Mouse (Mus musculus) natural killer cell, adult 2 months (primary cell): ENCODE measurements around the gene Olfr97.

ENCODE experiments used
- DNase-seq, 2 experiments: peaks; one replicate each; pipeline ENCODE4 v3.0.0; 2022; ENCODE audit warnings: low spot score in 2 of 2

The Olfr97 gene

DNA sequence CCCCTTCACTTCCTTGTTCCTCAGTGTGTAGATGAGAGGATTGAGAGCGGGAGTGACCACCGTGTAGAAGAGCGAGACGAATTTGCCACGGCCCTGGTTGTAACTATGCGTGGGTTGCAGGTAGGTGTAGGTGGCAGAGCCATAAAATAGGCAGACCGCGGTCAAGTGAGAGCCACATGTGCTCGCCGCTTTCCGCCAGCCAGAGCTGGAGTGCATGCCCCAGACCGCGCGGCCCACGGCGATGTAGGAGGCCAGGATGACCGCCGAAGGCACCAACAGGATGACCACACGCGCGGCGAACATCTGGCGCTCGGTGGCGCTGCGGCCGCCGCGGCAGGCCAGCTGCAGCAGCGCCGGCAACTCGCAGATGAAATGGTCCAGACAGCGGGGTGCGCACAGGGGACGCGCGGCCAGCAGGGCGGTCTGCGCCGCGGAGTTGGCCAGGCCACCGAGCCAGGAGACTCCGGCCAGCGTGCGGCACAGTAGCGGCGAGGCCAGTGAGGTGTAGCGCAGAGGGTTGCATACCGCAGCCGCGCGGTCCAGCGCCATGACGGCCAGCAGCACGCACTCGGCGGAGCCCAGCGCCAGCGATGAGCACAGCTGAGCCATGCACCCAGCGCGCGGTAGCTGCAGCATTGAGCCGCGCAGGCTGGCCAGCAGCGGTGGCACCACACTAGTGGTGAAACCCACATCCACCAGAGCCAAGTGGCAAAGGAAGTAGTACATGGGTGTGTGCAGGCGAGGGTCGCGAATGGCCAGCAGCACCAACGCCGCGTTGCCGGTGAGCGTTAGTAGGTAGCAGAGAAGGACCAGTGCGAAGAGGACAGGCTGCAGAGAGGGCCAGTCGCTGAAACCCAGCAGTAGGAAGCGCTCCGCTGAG lies 40.0 kb downstream of the Olfr97 start:
- DNase-seq = no peak

DNA sequence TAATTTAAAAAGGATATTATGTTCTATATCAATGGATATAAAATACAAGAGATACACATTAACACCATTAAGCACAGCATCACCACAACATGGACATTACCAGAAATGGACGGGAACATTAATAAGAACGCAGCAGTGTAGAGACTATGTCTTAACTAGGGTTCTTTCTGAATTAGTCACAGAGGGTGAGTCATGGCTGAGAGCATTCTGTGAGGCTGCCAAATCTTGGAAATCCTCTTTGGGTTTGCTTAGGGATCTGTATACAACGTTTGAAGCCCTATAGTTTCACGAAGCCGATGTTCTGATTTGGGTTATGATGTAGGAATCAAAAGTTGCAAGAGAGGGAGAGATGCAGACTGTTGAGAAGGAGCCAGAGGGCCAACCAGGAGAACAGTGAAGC lies 42.3 kb downstream of the Olfr97 start:
- no peak for DNase-seq

DNA sequence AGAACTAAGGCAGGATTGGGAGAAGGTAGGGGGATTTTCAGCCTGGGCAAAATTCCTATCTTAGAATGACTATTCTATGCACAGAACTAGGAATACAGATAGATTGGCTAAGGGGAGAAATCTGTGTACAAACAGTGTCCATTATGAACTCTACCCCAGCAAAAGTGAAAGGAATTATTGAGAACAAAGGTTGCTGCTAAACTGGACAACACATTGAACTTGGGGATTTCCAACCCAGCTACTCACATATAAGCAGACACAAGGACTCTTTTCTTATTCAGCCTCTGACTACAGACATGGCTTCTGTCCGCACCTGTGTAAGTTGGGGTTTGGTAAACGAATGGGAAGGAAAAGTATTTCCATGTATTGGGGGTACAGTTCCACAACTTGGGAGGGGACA lies 43.5 kb downstream of the Olfr97 start, which contains the start of gene Ubd:
TSS of gene Ubd (plus strand) at position 237 of the 400 bp plus-strand sequence.
- no peak for DNase-seq

DNA sequence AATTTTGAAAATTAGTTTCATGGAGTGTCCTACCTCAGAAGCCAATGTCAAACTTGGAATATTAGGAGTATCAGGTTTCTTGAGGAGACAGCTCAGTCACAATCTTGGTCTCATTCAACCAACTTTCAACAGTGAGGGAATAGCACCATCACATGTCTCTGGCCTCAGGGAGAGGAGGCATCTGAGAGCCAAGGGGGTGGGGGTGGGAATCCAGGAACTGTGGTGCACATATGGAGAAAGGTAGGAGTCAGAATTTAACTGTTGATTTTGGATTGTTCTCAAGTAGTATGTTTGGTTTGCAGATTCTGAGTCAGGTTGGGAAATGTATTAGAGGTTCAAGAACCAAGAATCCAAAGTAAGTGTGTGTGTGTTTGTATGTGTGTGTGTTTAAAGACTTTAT lies 44.1 kb downstream of the Olfr97 start:
- no peak for DNase-seq

DNA sequence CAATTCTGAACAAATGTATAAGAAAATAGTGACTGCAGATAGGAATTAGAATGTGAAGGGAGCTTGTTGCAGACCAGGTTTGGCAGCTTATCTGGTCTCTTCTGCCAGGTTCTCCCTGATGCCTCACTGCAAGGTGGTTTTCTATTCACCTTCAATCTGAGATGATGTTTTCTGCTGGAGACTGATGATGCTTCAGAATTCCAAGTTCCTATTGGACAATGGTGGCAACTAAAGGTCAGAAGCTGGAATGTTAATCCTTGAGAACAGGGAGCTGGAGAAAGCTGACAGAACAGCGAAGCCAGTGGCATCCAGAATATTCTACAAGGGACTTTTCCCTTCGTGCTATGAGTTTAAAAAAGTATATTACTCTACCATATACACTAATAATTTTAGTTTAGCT lies 46.4 kb downstream of the Olfr97 start:
- DNase-seq = no peak

DNA sequence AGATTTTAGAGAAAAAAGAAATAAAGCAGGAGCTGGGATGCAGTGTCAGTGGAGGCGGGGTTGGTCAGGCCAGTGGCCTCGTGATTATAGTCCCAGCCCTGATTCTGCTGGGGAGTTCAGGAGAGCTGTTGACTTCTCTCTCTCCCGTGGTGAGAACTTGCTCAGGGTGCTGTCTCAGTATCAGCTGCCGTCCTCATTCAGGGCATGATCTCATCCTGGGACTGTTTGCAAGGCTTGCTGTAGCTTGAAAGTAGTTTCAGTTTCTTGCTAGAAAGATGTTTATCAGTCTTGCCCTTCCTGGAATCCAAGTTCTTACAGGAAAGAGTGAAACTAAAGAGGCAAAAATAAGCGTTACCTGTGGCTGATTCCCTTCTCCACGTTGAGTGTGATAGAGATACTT lies 51.7 kb downstream of the Olfr97 start:
- no peak for DNase-seq
